Mouse (Mus musculus) ES-Bruce4 (cell line): ENCODE results near the gene Sphk2. TPM values are rescaled to one million over a fixed set of nuclear protein-coding genes. Genes with fewer than 3 reads are reported as not detected.

Source experiments
- H3K27ac ChIP-seq: 2 replicates; pipeline ENCODE4 v1.5.1; 2012; ENCODE audit warnings: low read length, inconsistent platforms; ENCODE audit not compliant: insufficient read depth
- H3K27me3 ChIP-seq: 2 replicates; pipeline ENCODE4 v1.6.1; 2012; ENCODE audit warnings: mild to moderate bottlenecking, low read length, inconsistent platforms; ENCODE audit not compliant: control insufficient read depth, poor library complexity, insufficient read depth, severe bottlenecking
- H3K36me3 ChIP-seq: 2 replicates; pipeline ENCODE4 v1.6.1; 2012; ENCODE audit warnings: inconsistent platforms, mild to moderate bottlenecking, low read length, moderate library complexity; ENCODE audit not compliant: control insufficient read depth, poor library complexity, insufficient read depth, severe bottlenecking
- H3K4me1 ChIP-seq: one replicate; pipeline ENCODE4 v1.8.1; 2011; ENCODE audit warnings: low read length; ENCODE audit not compliant: control insufficient read depth, insufficient read depth
- H3K4me3 ChIP-seq: 2 replicates; pipeline ENCODE4 v1.5.1; 2011; ENCODE audit warnings: low read depth, mild to moderate bottlenecking, low read length
- H3K9ac ChIP-seq: 2 replicates; pipeline ENCODE4 v1.6.1; 2012; ENCODE audit warnings: low read depth, mild to moderate bottlenecking, inconsistent platforms; ENCODE audit not compliant: poor library complexity, severe bottlenecking
- H3K9me3 ChIP-seq: replicated peaks from 2 replicates; pipeline ENCODE4 v1.6.1; 2012; ENCODE audit warnings: mild to moderate bottlenecking, low read length, inconsistent platforms; ENCODE audit not compliant: control insufficient read depth, poor library complexity, insufficient read depth, severe bottlenecking
- CTCF ChIP-seq: IDR thresholded peaks from one replicate; pipeline ENCODE4 v1.8.1; 2011; ENCODE audit warnings: low read depth, low read length
- EP300 ChIP-seq: IDR thresholded peaks from 2 replicates; pipeline ENCODE4 v1.6.1; 2011; ENCODE audit warnings: low read depth, low read length; ENCODE audit not compliant: insufficient read depth
- POLR2A ChIP-seq: IDR thresholded peaks from one replicate; pipeline ENCODE4 v1.8.1; 2011; ENCODE audit warnings: low read length; ENCODE audit not compliant: insufficient read depth
- polyA plus RNA-seq: library from polyadenylated mRNA; stranded (reverse); fragments of >200 nt; gene quantifications from 2 replicates; pipeline ENCODE4 v1.2.4, GENCODE M21; 2011; ENCODE audit warnings: low read depth; ENCODE audit not compliant: missing spikeins, insufficient read depth, insufficient read length

Gene Sphk2
- polyA plus RNA-seq, 1 experiment = 10.4 TPM

DNA sequence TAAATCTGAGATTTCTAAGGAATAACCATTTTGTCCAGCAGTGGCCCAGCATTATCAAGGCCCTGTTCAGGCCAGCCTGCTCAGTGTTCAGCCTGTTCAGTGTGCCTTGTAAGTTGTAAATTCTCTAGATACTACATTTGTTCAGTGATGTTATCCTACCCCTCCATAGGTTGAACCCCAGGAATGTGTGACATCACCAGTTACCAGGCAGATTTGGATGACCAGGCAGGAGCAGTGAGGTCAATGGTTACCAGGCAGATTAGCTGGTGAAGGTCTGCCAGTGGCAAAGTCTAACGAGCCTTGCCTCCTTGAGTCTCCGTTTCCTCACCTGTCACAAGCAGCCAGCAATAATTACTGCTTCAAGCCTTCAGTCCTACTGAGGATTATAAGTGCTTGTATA lies 26.6 kb upstream of the Sphk2 start:
- Histone ChIP-seq H3K27me3 (no peaks in the 10 kb centered on the region), H3K4me1 (peaks cover 6% of the 10 kb centered on the region), H3K36me3 (no peaks in the 10 kb centered on the region), H3K4me3 (no peak overlapping the region), H3K27ac (no peak overlapping the region), H3K9ac (no peak overlapping the region), H3K9me3 (no peaks in the 10 kb centered on the region)
- TF ChIP-seq CTCF = no peak
- no peak for TF ChIP-seq POLR2A
- TF ChIP-seq EP300 = no peak

DNA sequence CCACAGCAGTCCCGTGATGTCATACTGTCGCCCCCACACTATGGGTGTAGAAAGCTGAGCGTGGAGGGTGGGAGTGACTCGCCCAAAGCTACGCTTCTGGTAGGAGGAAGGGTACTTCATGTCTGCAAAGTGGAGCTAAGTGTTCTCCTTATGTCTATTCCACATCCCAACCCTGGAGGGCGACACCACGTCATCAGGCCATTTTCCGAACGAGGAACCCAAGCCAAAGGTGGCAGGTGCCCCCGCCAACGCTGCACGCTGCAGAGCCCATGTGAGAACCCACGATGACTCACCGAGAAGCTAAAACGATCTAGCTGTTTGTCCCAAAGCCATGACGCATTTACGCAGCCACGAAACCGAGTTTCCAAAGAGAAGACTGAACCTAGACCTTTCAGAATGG lies 24.5 kb upstream of the Sphk2 start:
- TF ChIP-seq POLR2A (no peak), EP300 (no peak), CTCF (peak; percentile 33)
- no peaks in the 10 kb centered on the region for H3K27me3 ChIP-seq
- no peaks in the 10 kb centered on the region for H3K36me3 ChIP-seq
- H3K9ac ChIP-seq = peak overlapping the region; percentile 10; the same call in 1 of the 2 replicates
- peaks cover 4% of the 10 kb centered on the region for H3K4me1 ChIP-seq
- peak overlapping the region; percentile 63 for H3K4me3 ChIP-seq
- no peak overlapping the region for H3K27ac ChIP-seq
- H3K9me3 ChIP-seq = no peaks in the 10 kb centered on the region

DNA sequence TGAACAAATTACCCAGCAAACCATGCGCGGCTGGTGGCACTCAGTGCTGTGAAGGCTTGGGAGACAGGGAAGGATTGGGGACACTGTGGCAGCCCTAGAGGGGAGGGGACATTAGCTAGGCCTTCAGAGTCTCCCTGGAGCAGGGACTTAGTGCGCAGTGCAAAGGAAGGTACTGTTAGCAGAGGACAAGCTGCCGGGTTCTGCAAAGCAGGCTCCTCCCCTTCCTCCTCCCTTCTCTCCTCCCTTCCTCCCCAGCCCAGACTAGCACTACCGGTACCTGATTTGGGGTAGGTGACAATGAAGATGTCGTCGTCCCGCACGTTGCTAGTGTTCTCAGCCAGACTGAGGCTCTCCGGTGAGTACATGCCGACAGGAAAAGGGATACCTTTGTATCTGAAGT lies 24.0 kb upstream of the Sphk2 start:
- TF ChIP-seq POLR2A (peak; percentile 63), EP300 (no peak), CTCF (no peak)
- Histone ChIP-seq H3K27ac (no peak overlapping the region), H3K4me3 (peak overlapping the region; percentile 63), H3K9me3 (no peaks in the 10 kb centered on the region), H3K9ac (peak overlapping the region; percentile 10; the same call in 1 of the 2 replicates), H3K4me1 (peaks cover 2% of the 10 kb centered on the region), H3K36me3 (no peaks in the 10 kb centered on the region), H3K27me3 (no peaks in the 10 kb centered on the region)

DNA sequence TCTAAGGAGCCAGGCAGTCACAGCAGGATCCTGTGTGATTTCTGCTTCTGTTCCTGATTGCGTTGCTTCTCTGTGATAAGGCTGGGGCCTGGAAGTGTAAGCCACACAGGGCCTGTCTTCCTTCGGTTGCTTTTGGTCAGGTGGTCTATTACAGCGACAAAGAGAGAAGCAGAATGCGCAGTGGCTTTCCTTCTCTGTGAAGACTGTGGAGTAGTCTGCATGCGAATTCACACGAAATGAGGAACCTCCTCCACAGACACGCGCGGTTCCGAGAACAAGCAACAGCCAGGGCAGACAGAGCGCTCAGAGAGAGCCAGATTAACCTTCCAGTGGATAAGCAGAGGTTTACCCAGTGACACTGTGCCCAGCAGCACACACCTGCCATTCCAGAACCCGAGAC lies 23.5 kb upstream of the Sphk2 start:
- peaks cover 2% of the 10 kb centered on the region for H3K4me1 ChIP-seq
- H3K9ac ChIP-seq = peak overlapping the region; percentile 10; the same call in 1 of the 2 replicates
- TF ChIP-seq POLR2A (no peak), EP300 (no peak), CTCF (no peak)
- no peak overlapping the region for H3K27ac ChIP-seq
- H3K27me3 ChIP-seq = no peaks in the 10 kb centered on the region
- H3K36me3 ChIP-seq = no peaks in the 10 kb centered on the region
- peak overlapping the region; percentile 63 for H3K4me3 ChIP-seq
- no peaks in the 10 kb centered on the region for H3K9me3 ChIP-seq

DNA sequence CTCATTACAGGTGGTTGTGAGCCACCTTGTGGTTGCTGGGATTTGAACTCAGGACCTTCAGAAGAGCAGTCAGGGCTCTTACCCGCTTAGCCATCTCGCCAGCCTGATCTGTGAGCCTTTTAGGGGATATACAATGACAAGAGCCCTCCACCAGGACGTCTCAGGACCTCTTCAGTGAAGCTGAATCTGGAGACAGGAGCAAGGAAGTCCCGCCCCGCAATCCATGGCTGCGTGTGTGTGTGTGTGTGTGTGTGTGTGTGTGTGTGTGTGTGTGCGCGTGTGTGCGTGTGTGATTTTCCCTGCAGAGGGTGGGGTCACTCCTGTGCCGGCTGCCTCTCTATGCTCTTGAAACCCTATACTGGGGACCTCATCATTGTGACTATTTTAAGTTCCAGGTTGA lies 22.0 kb upstream of the Sphk2 start:
- peaks cover 3% of the 10 kb centered on the region for H3K4me1 ChIP-seq
- no peak overlapping the region for H3K4me3 ChIP-seq
- no peaks in the 10 kb centered on the region for H3K36me3 ChIP-seq
- H3K9me3 ChIP-seq = no peaks in the 10 kb centered on the region
- no peak for TF ChIP-seq POLR2A
- no peak for TF ChIP-seq CTCF
- no peak for TF ChIP-seq EP300
- no peak overlapping the region for H3K27ac ChIP-seq
- H3K27me3 ChIP-seq = no peaks in the 10 kb centered on the region
- H3K9ac ChIP-seq = no peak overlapping the region

DNA sequence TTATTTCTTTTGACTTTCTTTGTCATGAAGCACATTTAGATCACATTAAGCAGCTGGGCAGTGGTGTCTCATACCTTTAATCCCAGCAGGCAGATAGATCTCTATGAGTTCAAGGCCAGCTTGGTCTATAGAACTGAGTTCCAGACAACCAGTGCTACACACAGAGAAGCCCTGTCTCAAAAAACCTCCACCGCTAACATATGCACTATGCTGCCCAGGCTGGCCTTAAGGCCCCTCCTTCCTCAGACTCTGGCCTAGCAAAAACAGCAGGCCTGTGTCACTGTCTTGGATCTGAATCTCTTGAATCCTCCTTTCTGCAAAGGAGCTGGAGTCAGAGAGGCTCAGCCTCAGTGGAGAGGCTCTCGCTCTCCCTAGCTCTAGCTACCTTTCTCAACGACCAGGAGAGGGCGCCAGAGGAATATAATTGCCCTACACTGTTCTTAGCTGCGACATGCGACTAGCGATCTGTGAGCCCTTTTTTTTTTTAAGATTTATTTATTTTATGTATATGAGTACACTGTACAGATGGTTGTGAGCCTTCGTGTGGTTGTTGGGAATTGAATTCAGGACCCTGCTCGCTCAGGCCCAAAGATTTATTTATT lies 21.5 kb upstream of the Sphk2 start:
- Histone ChIP-seq H3K4me1 (peaks cover 3% of the 10 kb centered on the region), H3K9ac (no peak overlapping the region), H3K9me3 (no peaks in the 10 kb centered on the region), H3K4me3 (no peak overlapping the region), H3K27me3 (no peaks in the 10 kb centered on the region), H3K36me3 (no peaks in the 10 kb centered on the region), H3K27ac (no peak overlapping the region)
- TF ChIP-seq EP300 (no peak), POLR2A (no peak), CTCF (peak; percentile 69)
